ENCODE assay signal across 24 mouse cellular contexts in genomic region chr1:40167585-40167984, GRCm38 (mm10). TPM values are rescaled to one million over a fixed set of nuclear protein-coding genes. Genes with fewer than 3 reads are reported as not detected.
DNase-seq lines count a peak whose midpoint lies in the region; ATAC-seq and TF ChIP-seq lines count a peak whose summit lies in the region.
"Had no signal": no experiment of that assay in that cellular context is flagged by ENCODE, and none has a peak within 500 bp of the region (broad histone marks: within the 10 kb centered on the region; RNA-seq: fewer than 3 reads in every experiment).

No protein-coding gene starts in this region.

- no peak overlapping the region for H3K4me2 ChIP-seq in heart, embryonic 12.5 days
- no peak overlapping the region for H3K4me2 ChIP-seq in liver, embryonic 13.5 days
- no peak overlapping the region for H3K4me2 ChIP-seq in stomach, postnatal 0 days (replicated peaks; ENCODE audit: low read depth)
- H3K4me2 ChIP-seq: embryonic facial prominence, embryonic 15.5 days; limb, embryonic 15.5 days had no signal

- DNase-seq in heart, adult 18-20 months: peak; percentile 53 to 78
- no peak for DNase-seq in heart, embryonic 10.5 days (ENCODE audit: low spot score)
- peak; percentile 3 for DNase-seq in liver, embryonic 13.5 days
- peak; percentile 15 for DNase-seq in stomach, postnatal 0 days (ENCODE audit: low spot score)
- DNase-seq in layer of hippocampus, postnatal 36 days: no peak
- DNase-seq in frontal cortex, postnatal 36 days (ENCODE audit: low spot score in 2 of 2): no peak
- no peak for DNase-seq in kidney, adult 18-20 months
- DNase-seq: adrenal gland, postnatal 14 days; cerebellum, adult 18-20 months; cerebellum, postnatal 25 days; embryo, embryonic 11 days; kidney, adult 11 months; midbrain, embryonic 14.5 days; right cerebral cortex, postnatal 25 days; thymus, postnatal 36 days had no signal

- H3K9ac ChIP-seq in heart, embryonic 12.5 days: no peak overlapping the region
- H3K9ac ChIP-seq in liver, embryonic 13.5 days: no peak overlapping the region
- H3K9ac ChIP-seq in stomach, postnatal 0 days (ENCODE audit: low read length): no peak overlapping the region
- H3K9ac ChIP-seq: embryonic facial prominence, embryonic 15.5 days; limb, embryonic 15.5 days had no signal

- H3K27me3 ChIP-seq in heart, embryonic 10.5 days (ENCODE audit: insufficient read depth, poor library complexity, severe bottlenecking): no peaks in the 10 kb centered on the region
- H3K27me3 ChIP-seq in heart, embryonic 12.5 days (replicated peaks): no peaks in the 10 kb centered on the region
- H3K27me3 ChIP-seq in liver, embryonic 13.5 days: no peaks in the 10 kb centered on the region
- no peaks in the 10 kb centered on the region for H3K27me3 ChIP-seq in stomach, postnatal 0 days (ENCODE audit: control insufficient read depth, insufficient read depth, low read length)
- H3K27me3 ChIP-seq: embryonic facial prominence, embryonic 15.5 days; limb, embryonic 15.5 days; megakaryocyte, embryonic 14.5 days had no signal

- no peaks in the 10 kb centered on the region for H3K9me3 ChIP-seq in heart, embryonic 10.5 days
- H3K9me3 ChIP-seq in heart, embryonic 12.5 days (replicated peaks): 0 out of 2 replicates have a peak, but pooled peaks cover 2% of the 10 kb centered on the region
- H3K9me3 ChIP-seq in liver, embryonic 13.5 days (replicated peaks): no peaks in the 10 kb centered on the region
- no peaks in the 10 kb centered on the region for H3K9me3 ChIP-seq in stomach, postnatal 0 days (ENCODE audit: control insufficient read depth, low read length)
- H3K9me3 ChIP-seq: embryonic facial prominence, embryonic 15.5 days; G1E; limb, embryonic 15.5 days had no signal

- ATAC-seq in heart, embryonic 12.5 days (ENCODE audit: insufficient number of reproducible peaks, low FRiP score): 0 out of 2 replicates have a peak, but pooled peaks have one; percentile 11
- peak; percentile 83 for ATAC-seq in liver, embryonic 13.5 days (ENCODE audit: low read depth)
- ATAC-seq in stomach, postnatal 0 days (ENCODE audit: low FRiP score, low TSS enrichment): no peak
- ATAC-seq: forebrain, embryonic 16.5 days; hindbrain, embryonic 16.5 days; lung, postnatal 0 days had no signal

- H3K27ac ChIP-seq in heart, embryonic 10.5 days: no peak overlapping the region
- no peak overlapping the region for H3K27ac ChIP-seq in heart, embryonic 12.5 days (ENCODE audit: poor library complexity, severe bottlenecking)
- H3K27ac ChIP-seq in liver, embryonic 13.5 days: no peak overlapping the region
- H3K27ac ChIP-seq in stomach, postnatal 0 days (replicated peaks): no peak overlapping the region
- H3K27ac ChIP-seq: embryonic facial prominence, embryonic 15.5 days; kidney, postnatal 0 days; limb, embryonic 15.5 days had no signal

- WGBS in heart, embryonic 10.5 days: 76% methylated on average over 8 of the region's 8 CpGs
- WGBS in heart, embryonic 12.5 days: 64% methylated on average over 8 of the region's 8 CpGs
- WGBS in liver, embryonic 13.5 days (ENCODE audit: insufficient replicate concordance): 65% methylated on average over 8 of the region's 8 CpGs
- WGBS in stomach, postnatal 0 days: 51% methylated on average over 8 of the region's 8 CpGs

- no peak for TF ChIP-seq CTCF in stomach, postnatal 0 days (IDR thresholded peaks at IDR 0.05; ENCODE audit: low read depth)

- no peak overlapping the region for H3K4me3 ChIP-seq in heart, embryonic 10.5 days
- H3K4me3 ChIP-seq in heart, embryonic 12.5 days: no peak overlapping the region
- H3K4me3 ChIP-seq in liver, embryonic 13.5 days (replicated peaks): no peak overlapping the region
- no peak overlapping the region for H3K4me3 ChIP-seq in stomach, postnatal 0 days (ENCODE audit: low read depth, low read length)
- H3K4me3 ChIP-seq: embryonic facial prominence, embryonic 15.5 days; limb, embryonic 15.5 days; megakaryocyte, embryonic 14.5 days had no signal

- TF ChIP-seq EP300 in stomach, postnatal 0 days (optimal IDR thresholded peaks at IDR 0.05): no peak

- no peaks in the 10 kb centered on the region for H3K36me3 ChIP-seq in heart, embryonic 10.5 days
- H3K36me3 ChIP-seq in heart, embryonic 12.5 days: no peaks in the 10 kb centered on the region
- H3K36me3 ChIP-seq in liver, embryonic 13.5 days: no peaks in the 10 kb centered on the region
- H3K36me3 ChIP-seq in stomach, postnatal 0 days (ENCODE audit: control insufficient read depth, insufficient read depth, low read length): no peaks in the 10 kb centered on the region
- H3K36me3 ChIP-seq: embryonic facial prominence, embryonic 15.5 days; G1E; limb, embryonic 15.5 days had no signal

- H3K4me1 ChIP-seq in heart, embryonic 10.5 days: no peaks in the 10 kb centered on the region
- peaks cover 11% of the 10 kb centered on the region; the same call in 1 of the 2 replicates for H3K4me1 ChIP-seq in heart, embryonic 12.5 days (replicated peaks)
- H3K4me1 ChIP-seq in liver, embryonic 13.5 days (replicated peaks): no peaks in the 10 kb centered on the region; the same call in 1 of the 2 replicates
- no peaks in the 10 kb centered on the region for H3K4me1 ChIP-seq in stomach, postnatal 0 days (replicated peaks; ENCODE audit: control insufficient read depth, insufficient read depth)
- H3K4me1 ChIP-seq: embryonic facial prominence, embryonic 15.5 days; megakaryocyte, embryonic 14.5 days had no signal

RNA-seq across cellular contexts. Expression of gene Il1r1, which starts 57.3 kb away (rescaled TPM):
- total RNA-seq in heart, adult 18-20 months (2021): 1 to 10 TPM; 5.6 to 6.3 TPM
- 6.3 and 12.9 TPM in 2 replicates for polyA plus RNA-seq in heart, embryonic 10.5 days (2016; fragmentation: Nextera tagmentation; extraction: Ambion mirVana)
- 7.9 and 8.7 TPM in 2 replicates for polyA plus RNA-seq in heart, embryonic 12.5 days (2016; fragmentation: Nextera tagmentation; extraction: Ambion mirVana)
- 9.2 and 12.3 TPM in 2 replicates for polyA plus RNA-seq in liver, embryonic 13.5 days (2015; fragmentation: Nextera tagmentation; extraction: Ambion mirVana)
- polyA plus RNA-seq in stomach, postnatal 0 days (2015; fragmentation: Nextera tagmentation; extraction: Ambion mirVana): 7.3 TPM in 2 replicates
- 10 to 100 TPM in 1 of 2 experiments, 1 to 10 TPM in 1; 8.8 to 12.0 TPM for total RNA-seq in layer of hippocampus, postnatal 36 days (2021)
- polyA plus RNA-seq: G1E had no signal

Comparison
In these comparisons a context has a peak if more than half of its experiments do, and no peak if none do; other contexts are left out.
1. DNase-seq: peak in heart, adult 18-20 months (2 of 2), liver, embryonic 13.5 days (single experiment) and stomach, postnatal 0 days (single experiment); none in heart, embryonic 10.5 days (single experiment), layer of hippocampus, postnatal 36 days (0 of 2), frontal cortex, postnatal 36 days (0 of 2) and kidney, adult 18-20 months (single experiment).